Mouse (Mus musculus) urinary bladder, postnatal 10 days (tissue): ENCODE measurements around the gene Rabep2.

Experiments used
- DNase-seq: peaks from one replicate; pipeline ENCODE4 v3.0.0; 2022; ENCODE audit warnings: low spot score

The Rabep2 gene

DNA sequence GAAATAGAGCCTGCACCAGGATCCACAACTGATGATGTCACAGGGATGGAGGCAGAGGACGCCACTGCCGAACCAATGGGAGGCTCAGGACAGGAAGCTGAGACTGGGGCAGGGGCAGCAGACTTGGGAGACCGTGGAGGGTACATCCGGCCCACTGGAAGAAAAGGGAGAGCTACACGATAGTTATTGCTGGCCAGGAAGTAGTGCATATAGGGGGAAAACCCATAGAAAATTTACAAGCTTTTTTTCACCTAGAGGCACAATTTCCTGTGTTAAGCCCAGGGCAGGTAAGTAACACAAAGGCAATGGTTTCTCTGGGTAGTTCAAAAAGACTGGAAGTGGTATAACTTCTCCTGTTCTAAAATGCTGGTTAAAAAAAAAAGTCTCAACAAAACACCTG lies 67.9 kb downstream of the Rabep2 start:
- no peak for DNase-seq

DNA sequence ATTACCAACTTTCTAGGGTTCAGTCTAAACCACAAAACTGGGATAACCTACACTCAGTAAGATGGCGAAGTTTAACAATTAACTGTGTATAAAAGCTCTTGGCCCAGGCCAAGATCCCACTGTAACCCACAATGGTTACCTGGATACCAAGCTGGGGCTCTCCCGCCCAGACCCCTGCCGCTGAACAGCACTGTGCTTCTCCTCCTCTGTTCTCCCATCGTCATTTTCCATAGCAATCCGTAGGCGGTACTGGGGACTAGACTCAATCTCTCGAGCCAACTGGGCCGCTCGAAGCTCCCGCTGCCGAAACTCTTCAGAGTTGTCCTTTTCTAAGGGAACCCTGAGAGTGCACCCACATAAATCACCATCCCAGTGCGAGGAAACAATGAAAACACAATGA lies 69.4 kb downstream of the Rabep2 start:
- DNase-seq = no peak
